Mouse (Mus musculus) cortical plate, adult 2 months (tissue): ENCODE data around the gene Dmrtc2. TPM values are rescaled to one million over a fixed set of nuclear protein-coding genes. Genes with fewer than 3 reads are reported as not detected.
"Not testable (repeated sequence)": the region's sequence is repeated elsewhere in the genome, so short reads cannot be mapped to it uniquely, and the experiment has no call there.

Source experiments
- H3K27ac ChIP-seq: fragments of 200-500 bp; 2 replicates; pipeline ENCODE4 v1.5.1; 2012; ENCODE audit warnings: low read length, control low read depth, inconsistent platforms; ENCODE audit not compliant: insufficient read depth
- H3K4me1 ChIP-seq: fragments of 200-500 bp; 2 replicates; pipeline ENCODE4 v1.6.1; 2011; ENCODE audit warnings: low read length; ENCODE audit not compliant: control insufficient read depth, insufficient read depth
- H3K4me3 ChIP-seq: fragments of 200-500 bp; 2 replicates; pipeline ENCODE4 v1.5.1; 2011; ENCODE audit warnings: mild to moderate bottlenecking, low read length, control low read depth; ENCODE audit not compliant: insufficient read depth
- CTCF ChIP-seq: fragments of 200-500 bp; IDR thresholded peaks from 2 replicates; pipeline ENCODE4 v1.5.1; 2011; ENCODE audit warnings: mild to moderate bottlenecking, control low read depth, low read length; ENCODE audit not compliant: insufficient read depth; ENCODE audit errors: extremely low read depth
- POLR2A ChIP-seq: fragments of 200-500 bp; IDR thresholded peaks from 2 replicates; pipeline ENCODE4 v1.6.1; 2011; ENCODE audit warnings: mild to moderate bottlenecking, low read length, control low read depth; ENCODE audit not compliant: insufficient read depth; ENCODE audit errors: extremely low read depth
- polyA plus RNA-seq: library from polyadenylated mRNA; depleted of rRNA; stranded (reverse); fragments of >200 nt; gene quantifications from 2 replicates; pipeline ENCODE4 v1.2.3, GENCODE M21; 2012; rRNA removed

Gene Dmrtc2
- polyA plus RNA-seq, result not detected in 2 replicates

DNA sequence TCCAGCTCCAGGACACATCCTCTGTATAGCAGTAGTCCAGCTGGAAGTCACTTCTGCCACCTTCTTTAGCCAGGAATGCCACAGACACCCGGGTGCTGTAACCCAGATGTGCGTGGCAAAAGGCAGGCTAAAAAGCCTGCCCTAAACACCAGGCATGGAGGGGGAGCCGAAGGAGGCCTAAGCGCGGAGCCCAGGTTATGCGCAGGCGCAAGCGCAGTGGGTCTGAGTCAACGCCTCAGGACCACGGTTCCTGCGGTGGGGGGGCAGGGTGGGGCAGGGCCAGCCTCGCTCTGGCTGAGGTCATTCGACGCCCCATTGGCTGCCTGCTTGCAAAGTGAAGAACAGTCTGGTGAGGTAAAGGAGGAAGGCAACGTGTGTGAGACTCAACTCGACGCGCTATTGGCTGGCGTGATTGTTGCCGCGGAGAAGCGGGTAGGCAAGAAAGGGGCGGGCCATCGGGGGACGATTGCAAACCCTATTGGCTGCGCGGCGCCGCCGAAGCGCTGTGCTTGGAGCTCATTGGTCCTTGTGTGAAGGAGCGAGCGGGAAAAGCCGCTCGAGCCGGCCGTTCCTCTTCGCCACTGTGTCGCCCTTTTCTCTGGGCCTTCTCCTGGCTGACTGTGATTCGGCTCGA lies at the start of gene Dmrtc2, which contains the start of gene Lypd4:
Gene Dmrtc2, plus strand, starts transcription at position 526 of the 634 bp plus-strand sequence.
Gene Lypd4, minus strand, starts transcription at position 410 of the 634 bp plus-strand sequence.
- Histone ChIP-seq H3K27ac (no peak within 1 kb of the TSS), H3K4me3 (no peak within 1 kb of the TSS), H3K4me1 (no peaks in the 10 kb centered on the region)
- no peak for TF ChIP-seq POLR2A
- TF ChIP-seq CTCF, result no peak

DNA sequence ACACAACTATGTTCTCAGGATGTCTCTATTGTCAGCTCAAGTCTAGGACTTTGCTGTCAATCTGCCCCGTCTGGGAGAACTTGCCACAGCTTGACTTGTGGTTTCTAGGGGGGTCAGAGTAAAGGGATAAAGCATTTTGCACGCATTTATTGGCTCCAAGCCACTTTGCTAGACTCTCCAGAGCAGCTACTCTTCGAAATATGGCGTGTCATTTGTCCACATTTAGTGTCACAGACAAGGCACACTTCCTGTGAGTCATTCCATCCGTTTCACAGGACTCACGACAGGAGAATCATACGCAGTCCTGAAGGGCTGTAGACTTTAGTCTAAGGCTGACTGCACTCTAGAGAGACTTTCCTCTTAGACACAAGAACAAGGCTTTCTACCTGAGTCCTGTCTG lies 45.4 kb upstream of the Dmrtc2 start:
- Histone ChIP-seq H3K27ac (no peak overlapping the region), H3K4me1 (no peaks in the 10 kb centered on the region)
- no peak for TF ChIP-seq CTCF
- no peak for TF ChIP-seq POLR2A

DNA sequence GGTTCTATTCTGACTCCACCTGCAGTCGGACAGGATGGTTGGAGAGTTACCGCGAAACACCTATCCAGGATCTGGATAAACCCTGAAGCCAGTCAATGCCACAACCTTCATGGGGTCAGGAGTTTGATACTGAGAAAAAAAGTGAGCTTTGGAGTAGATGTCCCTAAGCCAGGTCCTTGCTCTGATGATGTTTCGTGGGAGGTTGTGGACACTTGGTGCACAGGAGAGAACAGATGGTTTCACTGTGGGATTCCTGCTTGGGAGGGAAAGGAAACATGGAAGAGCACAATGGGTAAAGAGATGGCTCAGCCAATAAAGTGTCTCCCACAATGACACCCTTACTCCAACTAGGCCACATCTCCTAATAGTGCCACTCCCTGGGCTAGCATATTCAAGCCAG lies 42.7 kb upstream of the Dmrtc2 start:
- Histone ChIP-seq H3K27ac (no peak overlapping the region), H3K4me1 (no peaks in the 10 kb centered on the region), H3K4me3 (no peak overlapping the region)
- TF ChIP-seq POLR2A (no peak), CTCF (no peak)

More for the DNA sequence above, 45.4 kb upstream of the Dmrtc2 start:
- no peak overlapping the region for H3K4me3 ChIP-seq

DNA sequence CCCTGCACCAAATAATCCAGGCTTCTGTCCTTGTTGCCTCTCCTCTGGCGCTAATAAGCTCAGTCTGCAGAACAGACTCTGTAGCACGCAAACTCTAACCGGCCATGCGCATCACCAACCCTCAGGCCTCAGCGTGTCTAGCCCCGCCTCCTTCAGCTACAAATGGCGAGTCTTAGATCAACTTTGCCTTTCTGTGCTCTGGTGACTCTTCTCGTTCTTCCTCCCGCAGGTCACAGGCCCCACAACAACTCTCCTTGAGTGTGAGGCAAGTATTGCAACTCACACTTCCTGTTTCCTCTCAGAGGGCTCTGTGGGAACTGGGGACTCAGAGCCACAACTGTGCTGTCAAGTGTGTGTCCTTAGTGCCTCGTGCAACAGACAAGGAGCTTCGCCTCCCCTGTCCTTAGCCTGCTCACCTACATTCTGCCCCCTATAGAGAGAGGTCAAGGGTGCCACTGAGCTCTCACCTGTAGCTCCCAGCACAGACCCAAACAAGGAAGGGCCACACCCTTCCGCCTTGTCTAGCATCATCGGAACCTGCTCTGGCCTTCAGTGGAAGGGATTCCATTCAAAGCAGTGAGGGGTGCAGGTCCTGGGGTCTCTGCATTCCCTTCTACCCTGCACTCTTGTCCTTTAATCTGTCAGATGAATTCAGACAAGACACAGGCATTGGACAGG lies 31.0 kb upstream of the Dmrtc2 start:
- not testable (repeated sequence) for H3K4me1 ChIP-seq, H3K27ac ChIP-seq, H3K4me3 ChIP-seq

DNA sequence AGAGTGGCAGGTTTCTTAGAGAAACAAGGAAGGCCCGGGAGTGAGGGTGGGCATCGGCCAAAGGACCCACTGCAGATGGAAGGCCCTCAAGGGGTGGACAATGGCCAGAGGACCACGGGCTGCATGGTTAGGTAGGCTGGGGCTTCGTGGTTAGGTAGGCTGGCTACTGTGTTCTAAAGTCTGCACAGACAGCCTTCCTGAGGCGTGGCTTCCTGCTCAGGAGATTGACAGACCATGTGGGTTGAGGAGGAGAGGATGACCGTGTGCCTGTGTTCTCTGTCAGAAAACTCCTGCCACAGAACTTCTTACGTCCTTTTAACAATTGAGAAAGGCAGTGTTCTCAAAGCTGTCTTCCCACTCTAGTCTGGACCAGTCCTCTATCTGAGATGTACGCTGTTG lies 30.4 kb upstream of the Dmrtc2 start:
- Histone ChIP-seq H3K4me1 (no peaks in the 10 kb centered on the region), H3K4me3 (no peak overlapping the region), H3K27ac (no peak overlapping the region)
- TF ChIP-seq POLR2A (no peak), CTCF (no peak)

DNA sequence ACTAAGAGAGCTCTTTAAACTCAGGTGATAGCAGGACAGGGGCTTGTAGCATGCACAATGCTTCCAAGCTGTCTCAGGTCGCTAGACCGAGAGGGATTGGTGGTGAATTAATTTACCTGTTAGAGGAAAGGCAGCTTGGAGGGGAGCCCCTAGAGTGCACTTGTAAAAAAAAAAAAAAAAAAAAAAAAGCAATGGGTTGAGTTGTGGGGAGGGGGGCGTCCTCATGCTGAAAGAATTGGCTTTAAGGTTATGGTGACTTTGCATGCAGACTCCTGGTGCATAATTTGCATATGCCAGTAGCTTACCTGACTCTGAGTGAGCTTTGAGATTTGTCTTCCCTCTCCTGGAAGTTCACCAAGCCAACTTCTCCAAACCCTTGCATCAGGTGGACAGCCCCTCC lies 29.5 kb upstream of the Dmrtc2 start:
- TF ChIP-seq POLR2A (no peak), CTCF (no peak)
- Histone ChIP-seq H3K27ac (no peak overlapping the region), H3K4me3 (no peak overlapping the region), H3K4me1 (no peaks in the 10 kb centered on the region)

DNA sequence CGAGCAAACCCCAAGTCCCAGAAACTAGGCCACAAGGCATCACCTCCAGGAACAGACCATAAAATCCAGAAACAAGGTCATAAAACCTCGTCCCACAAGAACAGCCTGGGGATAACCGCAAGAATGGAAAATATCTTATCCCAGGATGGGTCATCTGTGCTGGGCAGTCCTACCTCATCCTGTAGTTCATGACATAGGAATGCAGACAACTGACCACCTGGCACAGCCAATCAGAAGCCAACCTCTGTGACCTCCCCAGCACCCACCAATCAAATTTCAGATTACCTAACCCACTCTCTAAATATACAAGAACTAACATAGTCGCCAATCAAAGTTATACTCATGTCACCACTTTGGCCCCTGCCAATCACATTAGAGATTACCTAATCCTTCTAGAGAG lies 28.8 kb upstream of the Dmrtc2 start:
- TF ChIP-seq CTCF (no peak), POLR2A (no peak)
- H3K27ac ChIP-seq, result no peak overlapping the region
- no peaks in the 10 kb centered on the region for H3K4me1 ChIP-seq
- H3K4me3 ChIP-seq, result no peak overlapping the region

DNA sequence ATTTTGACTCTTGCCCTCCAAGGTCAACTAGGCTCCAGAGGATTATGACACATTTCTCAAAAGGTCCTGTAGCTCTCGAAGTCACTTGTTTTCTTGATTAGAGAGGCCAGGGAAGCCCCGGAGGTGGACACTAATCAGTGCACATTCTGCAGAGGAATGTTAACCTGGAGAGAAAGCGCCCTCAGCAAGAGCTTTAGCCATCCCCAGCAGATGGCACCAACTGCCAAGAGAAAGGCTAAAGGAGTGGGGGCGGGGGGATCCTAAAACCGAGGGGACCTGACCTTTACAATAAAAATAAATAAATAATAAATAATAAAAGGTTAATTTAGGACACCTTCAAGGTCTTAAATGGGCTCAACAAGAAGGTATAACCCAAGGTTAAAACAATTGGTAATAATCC lies 25.7 kb upstream of the Dmrtc2 start:
- TF ChIP-seq CTCF (no peak), POLR2A (no peak)
- Histone ChIP-seq H3K4me3 (no peak overlapping the region), H3K4me1 (no peaks in the 10 kb centered on the region), H3K27ac (no peak overlapping the region)

DNA sequence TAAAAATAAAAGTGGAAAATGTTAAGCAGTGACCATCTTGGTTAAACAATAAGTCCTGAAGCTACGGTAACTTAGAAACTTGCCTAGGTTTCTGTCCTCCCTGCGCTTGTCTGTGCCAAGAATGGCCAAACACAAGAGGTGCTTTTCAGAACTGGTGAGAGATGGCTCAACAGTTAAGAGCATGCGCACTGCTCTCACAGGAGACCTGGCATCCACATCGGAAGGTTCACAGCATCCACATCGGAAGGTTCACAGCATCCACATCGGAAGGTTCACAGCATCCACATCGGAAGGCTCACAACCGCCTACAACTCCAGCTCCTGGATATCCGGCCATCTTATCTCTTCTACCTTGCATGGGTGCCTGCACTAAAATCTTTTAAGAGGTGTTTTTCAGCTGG lies 24.7 kb upstream of the Dmrtc2 start:
- H3K4me1 ChIP-seq, result no peaks in the 10 kb centered on the region; the same call in 1 of the 2 replicates
- H3K27ac ChIP-seq, result no peak overlapping the region
- TF ChIP-seq CTCF, result no peak
- no peak overlapping the region for H3K4me3 ChIP-seq

DNA sequence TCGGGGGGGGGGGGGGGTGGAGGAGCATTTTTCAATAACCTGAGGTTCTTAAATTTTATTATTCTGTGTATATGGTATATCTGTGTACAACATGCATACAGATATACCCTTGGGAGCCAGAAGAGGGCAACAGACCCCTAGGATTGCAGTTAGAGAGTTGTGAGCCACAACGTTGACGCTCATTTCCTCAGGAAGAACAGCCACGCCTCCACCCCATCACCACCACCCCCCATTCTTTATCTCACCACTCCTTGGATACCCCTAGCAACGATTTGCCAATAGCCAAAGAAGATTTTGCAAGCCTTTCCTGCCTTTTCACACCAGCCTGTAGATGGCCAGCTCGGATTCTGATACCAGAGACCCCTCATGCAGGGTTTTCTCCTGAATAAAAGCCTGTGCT lies 24.1 kb upstream of the Dmrtc2 start:
- no peaks in the 10 kb centered on the region; the same call in 1 of the 2 replicates for H3K4me1 ChIP-seq
- H3K27ac ChIP-seq, result no peak overlapping the region

DNA sequence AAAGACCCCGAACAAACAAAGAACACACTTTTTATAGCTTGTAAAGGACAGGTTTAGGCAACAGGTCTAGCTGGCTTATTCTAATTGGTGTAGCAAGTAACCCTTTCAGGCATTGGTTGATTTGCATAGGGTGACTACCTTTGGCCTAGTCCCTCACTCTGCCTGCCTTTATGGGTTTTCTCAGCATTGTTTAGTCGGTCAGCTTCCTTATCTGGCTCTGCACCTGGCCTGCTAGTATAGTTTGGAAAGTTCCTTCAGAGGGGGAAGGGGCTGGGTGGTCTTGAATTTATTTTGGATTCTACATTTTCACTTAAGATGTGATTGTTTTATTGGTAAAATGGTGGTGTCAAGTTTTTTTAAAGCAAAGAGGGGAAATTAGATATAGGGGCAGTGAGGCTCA lies 23.3 kb upstream of the Dmrtc2 start:
- H3K4me3 ChIP-seq, H3K4me1 ChIP-seq, H3K27ac ChIP-seq: not testable (repeated sequence)

More for the DNA sequence above, 24.1 kb upstream of the Dmrtc2 start:
- H3K4me3 ChIP-seq, result no peak overlapping the region
- peak; percentile 26; the same call in 1 of the 2 replicates for TF ChIP-seq CTCF
- no peak for TF ChIP-seq POLR2A
